Mouse (Mus musculus): ENCODE measurements around the gene C2cd3. TPM values are rescaled to one million over a fixed set of nuclear protein-coding genes. Genes with fewer than 3 reads are reported as not detected.

C2cd3 gene
- polyA plus RNA-seq, 1 experiment, result 6.0 TPM

GRCm38 (mm10) chr7:100471407-100471797, 99.4 kb downstream of the C2cd3 start:
- H3K79me2 ChIP-seq (ENCODE audit: control insufficient read depth, insufficient read depth), result no peaks in the 10 kb centered on the region
- no peak overlapping the region for H3ac ChIP-seq (ENCODE audit: control insufficient read depth, insufficient read length)
- no peak overlapping the region for H3K4me2 ChIP-seq (ENCODE audit: low read depth)
- H3K27me3 ChIP-seq (ENCODE audit: control insufficient read depth, insufficient read depth, insufficient read length), result no peaks in the 10 kb centered on the region
- no peak for TF ChIP-seq MYOG (IDR thresholded peaks at IDR 0.05; ENCODE audit: control insufficient read depth in 1 of 3, insufficient read depth in 1 of 3, insufficient read length in 2 of 3, low read depth in 2 of 3)
- no peak for TF ChIP-seq TCF3 (IDR thresholded peaks at IDR 0.05; ENCODE audit: insufficient read length, low read depth)
- no peaks in the 10 kb centered on the region for H3K36me3 ChIP-seq (ENCODE audit: control insufficient read depth, insufficient read depth)
- H3K4me3 ChIP-seq, result no peak overlapping the region

GRCm38 (mm10) chr7:100472777-100473176, 100.7 kb downstream of the C2cd3 start, which contains the start of gene Ucp3:
Gene Ucp3 (plus strand): TSS chr7:100472990.
- Histone ChIP-seq H3K4me3 (no peak within 1 kb of the TSS), H3K4me2 (ENCODE audit: low read depth) (peak within 1 kb of the TSS; percentile 40), H3K27me3 (ENCODE audit: control insufficient read depth, insufficient read depth, insufficient read length) (no peaks in the 10 kb centered on the region), H3K36me3 (ENCODE audit: control insufficient read depth, insufficient read depth) (no peaks in the 10 kb centered on the region), H3K79me2 (ENCODE audit: control insufficient read depth, insufficient read depth) (no peaks in the 10 kb centered on the region), H3ac (ENCODE audit: control insufficient read depth, insufficient read length) (no peak within 1 kb of the TSS)
- TF ChIP-seq E2F4 (IDR thresholded peaks at IDR 0.05; ENCODE audit: insufficient read depth), result no peak
- TF ChIP-seq POLR2AphosphoS2 (IDR thresholded peaks at IDR 0.05; ENCODE audit: insufficient read length, low read depth), result peak; percentile 26
- TF ChIP-seq POLR2A (IDR thresholded peaks at IDR 0.05; ENCODE audit: insufficient read length, low read depth), result peak; percentile 45

GRCm38 (mm10) chr7:100473846-100474454, 101.9 kb downstream of the C2cd3 start:
- Histone ChIP-seq H3K4me2 (ENCODE audit: low read depth) (peak overlapping the region; percentile 40), H3ac (ENCODE audit: control insufficient read depth, insufficient read length) (no peak overlapping the region), H3K4me3 (no peak overlapping the region), H3K79me2 (ENCODE audit: control insufficient read depth, insufficient read depth) (no peaks in the 10 kb centered on the region), H3K27me3 (ENCODE audit: control insufficient read depth, insufficient read depth, insufficient read length) (no peaks in the 10 kb centered on the region), H3K36me3 (ENCODE audit: control insufficient read depth, insufficient read depth) (no peaks in the 10 kb centered on the region)
- TF ChIP-seq TCF12 (IDR thresholded peaks at IDR 0.05; ENCODE audit: insufficient read depth, poor library complexity, severe bottlenecking) (no peak), POLR2AphosphoS2 (IDR thresholded peaks at IDR 0.05; ENCODE audit: insufficient read length, low read depth) (no peak), MYOG (IDR thresholded peaks at IDR 0.05; ENCODE audit: control insufficient read depth in 1 of 3, insufficient read depth in 1 of 3, insufficient read length in 2 of 3, low read depth in 2 of 3) (no peak), CEBPB (IDR thresholded peaks at IDR 0.05; ENCODE audit: insufficient read depth, poor library complexity, severe bottlenecking) (no peak), REST (IDR thresholded peaks at IDR 0.05; ENCODE audit: insufficient read depth, insufficient read length) (no peak)

- TF ChIP-seq MYOG (IDR thresholded peaks at IDR 0.05; ENCODE audit: control insufficient read depth in 1 of 3, insufficient read depth in 1 of 3, insufficient read length in 2 of 3, low read depth in 2 of 3) (peak; percentile 20 to 88 (median 20)), MAX (IDR thresholded peaks at IDR 0.05; ENCODE audit: low read depth) (no peak), USF1 (IDR thresholded peaks at IDR 0.05; ENCODE audit: low read depth) (no peak), REST (IDR thresholded peaks at IDR 0.05; ENCODE audit: insufficient read depth, insufficient read length) (no peak), CEBPB (IDR thresholded peaks at IDR 0.05; ENCODE audit: insufficient read depth, poor library complexity, severe bottlenecking) (no peak), POLR2AphosphoS2 (IDR thresholded peaks at IDR 0.05; ENCODE audit: insufficient read length, low read depth) (no peak), E2F4 (IDR thresholded peaks at IDR 0.05; ENCODE audit: insufficient read depth) (no peak), MYOD1 (IDR thresholded peaks at IDR 0.05; ENCODE audit: control insufficient read depth in 1 of 3, insufficient read length in 2 of 3, low read depth in 2 of 3) (peak in 2 of 3 experiments; percentile 53 to 80), POLR2A (IDR thresholded peaks at IDR 0.05; ENCODE audit: insufficient read length, low read depth) (no peak)
- Histone ChIP-seq H3K79me2 (ENCODE audit: control insufficient read depth, insufficient read depth) (no peaks in the 10 kb centered on the region), H3K4me3 (no peak overlapping the region), H3ac (ENCODE audit: control insufficient read depth, insufficient read length) (no peak overlapping the region), H3K36me3 (ENCODE audit: control insufficient read depth, insufficient read depth) (no peaks in the 10 kb centered on the region), H3K4me2 (ENCODE audit: low read depth) (peak overlapping the region; percentile 38), H3K27me3 (ENCODE audit: control insufficient read depth, insufficient read depth, insufficient read length) (no peaks in the 10 kb centered on the region)
These were observed 102.6 kb downstream of the C2cd3 start for GRCm38 (mm10) chr7:100474680-100475079.

GRCm38 (mm10) chr7:100479100-100479822, 107.2 kb downstream of the C2cd3 start:
- TF ChIP-seq USF1 (IDR thresholded peaks at IDR 0.05; ENCODE audit: low read depth), result no peak
- no peak for TF ChIP-seq CEBPB (IDR thresholded peaks at IDR 0.05; ENCODE audit: insufficient read depth, poor library complexity, severe bottlenecking)
- TF ChIP-seq SRF (IDR thresholded peaks at IDR 0.05; ENCODE audit: control insufficient read depth, insufficient read length, low read depth), result no peak
- TF ChIP-seq TCF3 (IDR thresholded peaks at IDR 0.05; ENCODE audit: insufficient read length, low read depth), result no peak
- no peak for TF ChIP-seq TCF12 (IDR thresholded peaks at IDR 0.05; ENCODE audit: insufficient read depth, poor library complexity, severe bottlenecking)
- no peak for TF ChIP-seq POLR2A (IDR thresholded peaks at IDR 0.05; ENCODE audit: insufficient read length, low read depth)
- no peak for TF ChIP-seq MAX (IDR thresholded peaks at IDR 0.05; ENCODE audit: low read depth)
- TF ChIP-seq E2F4 (IDR thresholded peaks at IDR 0.05; ENCODE audit: insufficient read depth), result no peak
- TF ChIP-seq REST (IDR thresholded peaks at IDR 0.05; ENCODE audit: insufficient read depth, insufficient read length), result no peak
- TF ChIP-seq MYOG (IDR thresholded peaks at IDR 0.05; ENCODE audit: control insufficient read depth in 1 of 3, insufficient read depth in 1 of 3, insufficient read length in 2 of 3, low read depth in 2 of 3), result no peak
- TF ChIP-seq POLR2AphosphoS2 (IDR thresholded peaks at IDR 0.05; ENCODE audit: insufficient read length, low read depth), result no peak
- TF ChIP-seq MYOD1 (IDR thresholded peaks at IDR 0.05; ENCODE audit: control insufficient read depth in 1 of 3, insufficient read length in 2 of 3, low read depth in 2 of 3), result no peak
- H3ac ChIP-seq (ENCODE audit: control insufficient read depth, insufficient read length), result no peak overlapping the region
- no peak overlapping the region for H3K4me2 ChIP-seq (ENCODE audit: low read depth)
- no peaks in the 10 kb centered on the region for H3K27me3 ChIP-seq (ENCODE audit: control insufficient read depth, insufficient read depth, insufficient read length)
- no peaks in the 10 kb centered on the region for H3K79me2 ChIP-seq (ENCODE audit: control insufficient read depth, insufficient read depth)
- no peak overlapping the region for H3K4me3 ChIP-seq
- H3K36me3 ChIP-seq (ENCODE audit: control insufficient read depth, insufficient read depth), result no peaks in the 10 kb centered on the region
